Mouse (Mus musculus) cerebellum, adult 2 months (tissue): ENCODE measurements around the gene Il15.

Experiments
- CTCF ChIP-seq: fragments of 200-500 bp; IDR thresholded peaks from 2 replicates; pipeline ENCODE4 v1.5.1; 2011; ENCODE audit warnings: low read depth, mild to moderate bottlenecking, control low read depth, low read length, moderate library complexity, borderline replicate concordance; ENCODE audit not compliant: insufficient read depth
- POLR2A ChIP-seq: fragments of 200-500 bp; IDR thresholded peaks from 2 replicates; pipeline ENCODE4 v1.6.1; 2011; ENCODE audit warnings: low read length, control low read depth, borderline replicate concordance; ENCODE audit not compliant: insufficient read depth

DNA sequence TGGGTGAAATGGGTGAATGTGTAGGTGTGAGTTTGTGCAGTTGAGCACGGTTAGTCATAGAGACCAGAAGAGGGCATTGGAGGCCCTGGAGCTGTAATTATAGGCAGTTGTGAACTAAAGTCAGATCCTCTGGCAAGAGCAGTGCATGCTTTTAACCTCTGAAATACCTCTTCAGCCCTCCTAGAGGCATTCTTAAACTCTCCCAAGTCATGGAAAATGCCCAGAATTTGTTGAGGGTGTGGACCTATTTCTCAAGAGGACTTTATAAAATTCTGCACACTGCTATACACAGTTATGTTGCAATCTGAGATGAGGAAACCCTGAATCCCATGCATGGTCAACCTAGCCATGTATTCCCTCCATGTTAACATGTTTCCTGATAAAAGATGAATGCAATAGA lies 77.0 kb downstream of the Il15 start:
- TF ChIP-seq POLR2A (no peak), CTCF (no peak)
